Mouse (Mus musculus) thymus, postnatal 0 days (tissue): Measurements from ENCODE around the gene Hist1h2bf. TPM values are rescaled to one million over a fixed set of nuclear protein-coding genes. Genes with fewer than 3 reads are reported as not detected.
A peak's percentile ranks its signal among the peaks of the same experiment; 100 is the strongest.
"Not testable (repeated sequence)": the region's sequence is repeated elsewhere in the genome, so short reads cannot be mapped to it uniquely, and the experiment has no call there.

ENCODE experiments used
- DNase-seq: peaks from one replicate; pipeline ENCODE4 v3.0.0-alpha.2; 2015; ENCODE audit warnings: low spot score
- polyA plus RNA-seq: library from polyadenylated mRNA; unstranded; fragments of >200 nt; fragmentation: Nextera tagmentation; extraction: Ambion mirVana; gene quantifications from 2 replicates; pipeline ENCODE4 v1.2.1, GENCODE M21; 2015

Gene Hist1h2bf
- polyA plus RNA-seq, 1 experiment from 2014 or later, result 39.0 TPM

GRCm38 (mm10) chr13:23544787-23545120 lies 29.2 kb downstream of the Hist1h2bf start:
- not testable (repeated sequence) for DNase-seq

GRCm38 (mm10) chr13:23543965-23544786 lies 29.8 kb downstream of the Hist1h2bf start, which contains the start of gene Hist1h3f:
Gene Hist1h3f (plus strand): TSS chr13:23544052.
- DNase-seq, result peak; percentile 95

GRCm38 (mm10) chr13:23542999-23543607 lies 30.9 kb downstream of the Hist1h2bf start, which contains the start of gene Hist1h2bh:
Gene Hist1h2bh (minus strand): TSS chr13:23543392.
- DNase-seq, result peak; percentile 95

- peak; percentile 40 for DNase-seq
Measured at GRCm38 (mm10) chr13:23542225-23542980, 31.6 kb downstream of the Hist1h2bf start.

- DNase-seq, result no peak
Measured at GRCm38 (mm10) chr13:23541497-23541896, 32.5 kb downstream of the Hist1h2bf start.

GRCm38 (mm10) chr13:23539821-23540220 lies 34.2 kb downstream of the Hist1h2bf start:
- DNase-seq, result not testable (repeated sequence)

GRCm38 (mm10) chr13:23538249-23538648 lies 35.7 kb downstream of the Hist1h2bf start:
- no peak for DNase-seq

GRCm38 (mm10) chr13:23537006-23537710 lies 36.8 kb downstream of the Hist1h2bf start:
- no peak for DNase-seq

GRCm38 (mm10) chr13:23536076-23536822 lies 37.7 kb downstream of the Hist1h2bf start:
- no peak for DNase-seq

GRCm38 (mm10) chr13:23535137-23536075 lies 38.6 kb downstream of the Hist1h2bf start, which contains the start of gene Hist1h3g:
Gene Hist1h3g (plus strand): TSS chr13:23535422.
- peak; percentile 96 for DNase-seq

- peak; percentile 39 for DNase-seq
Measured at GRCm38 (mm10) chr13:23534368-23535131, 39.4 kb downstream of the Hist1h2bf start.

- DNase-seq, result peak; percentile 87
Measured at GRCm38 (mm10) chr13:23533560-23534367, 40.2 kb downstream of the Hist1h2bf start, which contains the start of gene Hist1h2af. Gene Hist1h2af (plus strand): TSS chr13:23533906.

- peak; percentile 39 for DNase-seq
Measured at GRCm38 (mm10) chr13:23532262-23533075, 41.5 kb downstream of the Hist1h2bf start.

- peak; percentile 99 for DNase-seq
Measured at GRCm38 (mm10) chr13:23530901-23531875, 42.8 kb downstream of the Hist1h2bf start, which contains the start of gene Hist1h4h. Gene Hist1h4h (plus strand): TSS chr13:23531050.
